Mouse (Mus musculus) central nervous system, embryonic 18 days (tissue): ENCODE data around the gene Obp2b. TPM values are rescaled to one million over a fixed set of nuclear protein-coding genes. Genes with fewer than 3 reads are reported as not detected.

Experiments
- polyA plus RNA-seq: library from polyadenylated mRNA; depleted of rRNA; stranded (reverse); fragments of >200 nt; gene quantifications from 2 replicates; pipeline ENCODE4 v1.2.3, GENCODE M21; 2012; rRNA removed

The Obp2b gene
- not detected in 2 replicates for polyA plus RNA-seq

DNA sequence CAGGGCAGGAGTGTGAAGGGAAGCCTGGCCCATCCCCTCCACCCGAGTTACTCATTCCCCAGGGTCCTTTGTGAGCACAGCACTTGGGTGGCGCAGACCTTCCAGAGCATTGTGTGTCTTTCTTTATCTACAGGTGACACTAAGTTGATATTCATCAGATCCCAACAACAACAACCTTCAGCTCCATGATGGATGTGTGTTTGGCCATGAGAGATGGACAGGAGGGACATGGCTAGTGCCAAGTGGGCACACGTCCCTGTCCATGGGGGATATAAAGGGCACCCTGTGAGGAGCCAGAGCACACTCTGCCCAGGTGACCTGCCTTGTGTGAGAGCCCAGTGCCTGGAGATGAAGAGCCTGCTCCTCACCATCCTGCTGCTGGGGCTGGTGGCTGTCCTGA is at the start of gene Obp2b:
TSS of gene Obp2b (plus strand) at position 301 of the 400 bp plus-strand sequence.

DNA sequence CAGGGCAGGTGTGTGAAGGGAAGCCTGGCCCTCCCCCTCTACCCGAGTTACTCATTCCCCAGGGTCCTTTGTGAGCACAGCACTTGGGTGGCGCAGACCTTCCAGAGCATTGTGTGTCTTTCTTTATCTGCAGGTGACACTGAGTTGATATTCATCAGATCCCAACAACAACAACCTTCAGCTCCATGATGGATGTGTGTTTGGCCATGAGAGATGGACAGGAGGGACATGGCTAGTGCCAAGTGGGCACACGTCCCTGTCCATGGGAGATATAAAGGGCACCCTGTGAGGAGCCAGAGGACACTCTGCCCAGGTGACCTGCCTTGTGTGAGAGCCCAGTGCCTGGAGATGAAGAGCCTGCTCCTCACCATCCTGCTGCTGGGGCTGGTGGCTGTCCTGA is 37.1 kb upstream of the Obp2b start, which contains the start of gene Obp2a:
TSS of gene Obp2a (plus strand) at position 301 of the 400 bp plus-strand sequence.

DNA sequence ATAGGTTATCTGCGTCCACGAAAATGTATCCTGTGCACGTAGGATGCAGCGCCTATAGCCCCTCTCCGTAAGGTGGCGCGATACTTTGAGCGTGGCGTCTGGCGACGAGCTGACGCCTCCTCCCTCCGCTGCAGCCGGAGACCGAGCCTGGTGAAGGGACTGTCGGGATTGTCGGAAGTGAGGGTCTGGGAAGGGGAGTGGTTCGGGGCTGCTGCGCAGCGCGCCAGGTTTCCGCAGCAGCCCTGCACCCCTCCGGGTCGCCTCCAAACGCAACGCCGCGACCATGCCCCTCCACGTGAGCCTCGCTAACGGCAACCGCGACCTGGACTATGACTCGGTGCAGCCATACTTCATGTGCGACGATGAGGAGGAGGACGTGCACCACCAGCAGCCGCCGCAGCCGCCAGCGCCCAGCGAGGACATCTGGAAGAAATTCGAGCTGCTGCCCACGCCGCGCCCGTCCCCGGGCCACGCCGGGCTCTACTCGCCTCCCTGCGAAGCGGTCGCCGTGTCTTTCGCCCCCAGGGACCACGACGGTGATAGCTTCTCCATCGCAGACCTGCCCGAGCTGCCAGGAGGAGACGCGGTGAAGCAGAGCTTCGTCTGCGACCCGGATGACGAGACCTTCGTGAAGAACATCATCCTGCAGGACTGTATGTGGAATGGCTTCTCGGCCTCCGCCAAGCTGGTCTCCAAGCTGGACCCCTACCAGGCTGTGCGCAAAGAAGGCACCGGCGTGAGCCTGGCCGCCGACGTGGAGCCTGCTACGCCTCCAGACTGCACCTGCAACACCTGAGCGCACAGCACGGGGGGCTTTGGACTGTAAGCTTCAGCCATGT is 29.9 kb upstream of the Obp2b start, which contains the start of gene Bmyc:
TSS of gene Bmyc (plus strand) at position 97 of the 839 bp plus-strand sequence.

DNA sequence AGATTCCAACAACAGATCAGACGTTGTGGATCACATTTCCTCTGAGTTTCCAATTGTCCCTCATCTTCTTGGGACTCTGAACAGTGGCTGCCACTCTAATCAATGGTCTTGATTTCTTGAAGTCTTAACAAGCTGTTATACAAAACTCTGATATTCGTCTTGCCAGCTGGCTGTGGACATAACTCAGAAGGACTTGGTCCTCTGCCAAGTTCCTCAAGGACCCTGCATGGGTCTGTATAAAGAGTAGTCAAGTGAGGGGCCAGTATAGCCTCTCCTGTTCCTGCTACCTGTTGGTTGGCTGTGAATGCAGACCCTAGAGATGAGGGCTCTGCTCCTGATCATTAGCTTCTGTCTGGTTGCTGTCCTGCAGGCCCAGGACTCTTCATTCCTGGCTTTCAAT is 28.5 kb downstream of the Obp2b start, which contains the start of gene Lcn3:
TSS of gene Lcn3 (plus strand) at position 301 of the 400 bp plus-strand sequence.

DNA sequence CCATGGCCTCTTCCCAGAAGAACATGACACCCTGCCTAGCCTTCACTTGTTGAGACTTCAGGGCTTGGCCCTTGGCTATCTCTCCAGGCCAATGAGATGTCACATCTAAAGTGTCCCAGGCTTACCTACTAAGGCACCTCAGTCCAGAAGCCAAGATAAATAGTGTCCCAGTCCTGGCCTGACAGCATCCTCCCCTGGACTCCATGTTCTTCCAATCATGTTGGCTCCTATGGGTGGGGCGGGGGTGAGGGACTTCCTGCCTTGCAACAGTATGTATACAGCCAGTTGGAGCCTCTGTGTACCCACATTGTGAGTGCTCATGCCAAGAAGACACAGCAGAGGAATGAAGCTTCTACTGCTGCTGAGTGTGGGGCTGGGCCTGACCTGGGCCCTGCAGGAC is 39.9 kb downstream of the Obp2b start, which contains the start of gene Lcn11:
TSS of gene Lcn11 (plus strand) at position 301 of the 400 bp plus-strand sequence.

DNA sequence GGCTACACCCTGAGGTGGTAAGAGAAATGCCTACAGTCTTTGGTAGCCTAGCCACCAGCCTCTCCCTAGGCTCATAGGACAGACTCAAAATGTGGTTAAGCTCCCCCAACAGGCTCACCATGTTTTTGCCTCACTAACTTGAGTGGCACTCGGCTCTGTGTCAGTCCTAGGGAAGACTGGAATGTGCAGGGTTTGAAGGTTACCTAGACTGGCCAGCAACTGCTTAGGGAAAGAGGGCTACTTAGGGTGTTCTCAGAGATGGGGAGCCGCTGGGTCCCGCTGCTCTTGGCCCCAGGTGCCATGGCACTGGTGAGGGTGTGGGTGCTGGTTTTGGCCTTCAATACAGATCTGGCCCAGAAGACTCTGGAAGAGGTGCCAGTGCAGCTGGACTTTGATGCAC is 45.1 kb downstream of the Obp2b start, which contains the start of gene Gm13539:
TSS of gene Gm13539 (plus strand) at position 301 of the 400 bp plus-strand sequence.

Other genes starting within 250 kb of the Obp2b start
- gene Lcn12, start 243.1 kb upstream of the Obp2b start, polyA plus RNA-seq, result not detected in 2 replicates
- gene Fbxw5, start 236.3 kb upstream of the Obp2b start, polyA plus RNA-seq, result 30.0 and 36.6 TPM in 2 replicates
- gene C8g, start 235.3 kb upstream of the Obp2b start, polyA plus RNA-seq, result 2.5 and 4.0 TPM in 2 replicates
- 9.5 and 10.1 TPM in 2 replicates for gene Traf2, start 190.1 kb upstream of the Obp2b start, polyA plus RNA-seq
- gene Edf1, start 179.2 kb upstream of the Obp2b start, polyA plus RNA-seq, result 200 and 205 TPM in 2 replicates
- gene Mamdc4, start 162.2 kb upstream of the Obp2b start, polyA plus RNA-seq, result 2.7 and 2.8 TPM in 2 replicates
- 149 and 150 TPM in 2 replicates for gene Phpt1, start 161.8 kb upstream of the Obp2b start, polyA plus RNA-seq
- 32.4 and 41.2 TPM in 2 replicates for gene Ajm1, start 155.3 kb upstream of the Obp2b start, polyA plus RNA-seq
- 79.9 and 82.9 TPM in 2 replicates for gene Rabl6, start 128.5 kb upstream of the Obp2b start, polyA plus RNA-seq
- gene Ccdc183, start 119.3 kb upstream of the Obp2b start, polyA plus RNA-seq, result 0.04 TPM in 1 of 2 replicates, not detected in the other
- 47.6 and 54.3 TPM in 2 replicates for gene Tmem141, start 115.0 kb upstream of the Obp2b start, polyA plus RNA-seq
- 1.3 and 2.2 TPM in 2 replicates for gene Fcna, start 109.0 kb upstream of the Obp2b start, polyA plus RNA-seq
- gene Lcn8, start 83.9 kb upstream of the Obp2b start, polyA plus RNA-seq, result not detected in 2 replicates
- gene Lcn5, start 79.1 kb upstream of the Obp2b start, polyA plus RNA-seq, result not detected in 2 replicates
- not detected in 2 replicates for gene Lcn6, start 60.2 kb upstream of the Obp2b start, polyA plus RNA-seq
- gene Lcn10, start 54.3 kb upstream of the Obp2b start, polyA plus RNA-seq, result not detected in 2 replicates
- not detected in 2 replicates for gene Obp2a, start 37.0 kb upstream of the Obp2b start, polyA plus RNA-seq
- 64.8 and 76.6 TPM in 2 replicates for gene Bmyc, start 30.3 kb upstream of the Obp2b start, polyA plus RNA-seq
- gene Lcn3, start 28.6 kb downstream of the Obp2b start, polyA plus RNA-seq, result not detected in 2 replicates
- gene Lcn11, start 40.0 kb downstream of the Obp2b start, polyA plus RNA-seq, result not detected in 2 replicates
- not detected in 2 replicates for gene Gm13539, start 45.2 kb downstream of the Obp2b start, polyA plus RNA-seq
- not detected in 2 replicates for gene Glt6d1, start 78.8 kb downstream of the Obp2b start, polyA plus RNA-seq
- not detected in 2 replicates for gene Lcn9, start 86.1 kb downstream of the Obp2b start, polyA plus RNA-seq
- 0.05 TPM in 1 of 2 replicates, not detected in the other for gene Sohlh1, start 110.2 kb downstream of the Obp2b start, polyA plus RNA-seq
- gene Kcnt1, start 126.7 kb downstream of the Obp2b start, polyA plus RNA-seq, result 90.7 and 96.1 TPM in 2 replicates
- gene Camsap1, start 246.3 kb downstream of the Obp2b start, polyA plus RNA-seq, result 42.6 and 49.3 TPM in 2 replicates